Mouse (Mus musculus) heart, embryonic 11.5 days (tissue): Measurements from ENCODE around the gene Gm26920. TPM values are rescaled to one million over a fixed set of nuclear protein-coding genes. Genes with fewer than 3 reads are reported as not detected.

Experiments
- ATAC-seq: fragments of 200-750 bp; cut with Nextera tagmentation; replicated peaks from 2 replicates; pipeline ENCODE4 v1.8.0; 2017; ENCODE audit warnings: moderate library complexity; ENCODE audit not compliant: insufficient number of reproducible peaks, low FRiP score, low TSS enrichment
- H3K27ac ChIP-seq: fragments of 300-500 bp; sonication (generic); 2 replicates; pipeline ENCODE4 v1.5.1; 2014; ENCODE audit warnings: mild to moderate bottlenecking, low read depth, low read length
- H3K27me3 ChIP-seq: fragments of 300-500 bp; sonication (generic); 2 replicates; pipeline ENCODE4 v1.6.1; 2014; ENCODE audit warnings: mild to moderate bottlenecking, low read length, mixed read lengths; ENCODE audit not compliant: control insufficient read depth, insufficient read depth
- H3K36me3 ChIP-seq: fragments of 300-500 bp; sonication (generic); 2 replicates; pipeline ENCODE4 v1.6.1; 2014; ENCODE audit warnings: mild to moderate bottlenecking, low read length, moderate library complexity, mixed read lengths; ENCODE audit not compliant: control insufficient read depth, insufficient read depth
- H3K4me1 ChIP-seq: fragments of 300-500 bp; sonication (generic); 2 replicates; pipeline ENCODE4 v1.6.1; 2014; ENCODE audit warnings: low read length; ENCODE audit not compliant: control insufficient read depth, insufficient read depth
- H3K4me2 ChIP-seq: fragments of 300-500 bp; sonication (generic); 2 replicates; pipeline ENCODE4 v1.6.1; 2014; ENCODE audit warnings: mild to moderate bottlenecking, moderate library complexity
- H3K4me3 ChIP-seq: fragments of 300-500 bp; sonication (generic); 2 replicates; pipeline ENCODE4 v1.5.1; 2014; ENCODE audit warnings: low read depth, low read length
- H3K9ac ChIP-seq: fragments of 300-500 bp; sonication (generic); 2 replicates; pipeline ENCODE4 v1.6.1; 2014; ENCODE audit warnings: mild to moderate bottlenecking, low read depth, low read length, moderate library complexity
- H3K9me3 ChIP-seq: fragments of 300-500 bp; sonication (generic); replicated peaks from 2 replicates; pipeline ENCODE4 v1.6.1; 2016; ENCODE audit warnings: low read length; ENCODE audit not compliant: control insufficient read depth
- WGBS: fragments of 180-500 bp; shearing (Covaris S2); extraction: QIAGEN DNeasy Blood & Tissue Kit; methylation state at CpG from one replicate; pipeline ENCODE4 v1.1.7; 2014; ENCODE audit not compliant: insufficient replicate concordance; 5-methylcytosine and 5-hydroxymethylcytosine counted together
- polyA plus RNA-seq: library from polyadenylated mRNA; unstranded; fragments of >200 nt; fragmentation: Nextera tagmentation; extraction: Ambion mirVana; gene quantifications from 2 replicates; pipeline ENCODE4 v1.2.1, GENCODE M21; 2014

The Gm26920 gene
- polyA plus RNA-seq, 1 experiment from 2014 or later, result 0.26 TPM

- H3K4me3 ChIP-seq, result peak within 1 kb of the TSS; percentile 70
- ATAC-seq, result peak; percentile 86
- H3K36me3 ChIP-seq, result peaks cover 2% of the 10 kb centered on the region; the same call in 1 of the 2 replicates
- no peaks in the 10 kb centered on the region for H3K9me3 ChIP-seq
- H3K27ac ChIP-seq, result 0 out of 2 replicates have a peak within 1 kb of the TSS, but pooled peaks have one; percentile 42
- WGBS, result under 1% methylated on average over 50 of the region's 50 CpGs
- H3K27me3 ChIP-seq, result no peaks in the 10 kb centered on the region
- peak within 1 kb of the TSS; percentile 80 for H3K9ac ChIP-seq
- peak within 1 kb of the TSS; percentile 97 for H3K4me2 ChIP-seq
- no peaks in the 10 kb centered on the region for H3K4me1 ChIP-seq
These were observed 17.8 kb downstream of the Gm26920 start, which contains the start of gene Zfp82 for GRCm38 (mm10) chr7:30072146-30073028. Gene Zfp82 (minus strand): TSS chr7:30072900.

GRCm38 (mm10) chr7:30064622-30065021, 25.6 kb downstream of the Gm26920 start:
- Histone ChIP-seq H3K4me1 (no peaks in the 10 kb centered on the region), H3K36me3 (peaks cover 14% of the 10 kb centered on the region), H3K4me3 (no peak overlapping the region), H3K4me2 (no peak overlapping the region), H3K9me3 (no peaks in the 10 kb centered on the region), H3K27me3 (no peaks in the 10 kb centered on the region), H3K9ac (no peak overlapping the region), H3K27ac (no peak overlapping the region)
- 70% methylated on average over 5 of the region's 5 CpGs for WGBS
- ATAC-seq, result no peak; the same call in 1 of the 2 replicates

- peaks cover 12% of the 10 kb centered on the region; the same call in 1 of the 2 replicates for H3K36me3 ChIP-seq
- no peak for ATAC-seq
These were observed 27.7 kb downstream of the Gm26920 start for GRCm38 (mm10) chr7:30062478-30062877.

GRCm38 (mm10) chr7:30060341-30060740, 29.9 kb downstream of the Gm26920 start:
- no peaks in the 10 kb centered on the region for H3K27me3 ChIP-seq
- no peak for ATAC-seq
- H3K4me3 ChIP-seq, result no peak overlapping the region
- peaks cover 17% of the 10 kb centered on the region; the same call in 1 of the 2 replicates for H3K36me3 ChIP-seq
- no peak overlapping the region for H3K9ac ChIP-seq
- no peaks in the 10 kb centered on the region for H3K9me3 ChIP-seq
- H3K4me1 ChIP-seq, result no peaks in the 10 kb centered on the region
- H3K4me2 ChIP-seq, result no peak overlapping the region
- WGBS, result 70% methylated on average over 6 of the region's 6 CpGs
- H3K27ac ChIP-seq, result peak overlapping the region; percentile 22; the same call in 1 of the 2 replicates

More at GRCm38 (mm10) chr7:30062478-30062877, 27.7 kb downstream of the Gm26920 start:
- no peaks in the 10 kb centered on the region for H3K4me1 ChIP-seq
- H3K27me3 ChIP-seq, result no peaks in the 10 kb centered on the region
- H3K27ac ChIP-seq, result no peak overlapping the region
- no peak overlapping the region for H3K9ac ChIP-seq
- no peak overlapping the region for H3K4me2 ChIP-seq
- no peak overlapping the region for H3K4me3 ChIP-seq
- no peaks in the 10 kb centered on the region for H3K9me3 ChIP-seq
- 86% methylated on average over 5 of the region's 5 CpGs for WGBS

GRCm38 (mm10) chr7:30053591-30053990, 36.6 kb downstream of the Gm26920 start:
- 6% methylated on average over 3 of the region's 3 CpGs for WGBS
- H3K4me1 ChIP-seq, result peaks cover 10% of the 10 kb centered on the region; the same call in 1 of the 2 replicates
- no peak overlapping the region for H3K4me3 ChIP-seq
- H3K9ac ChIP-seq, result no peak overlapping the region
- peak overlapping the region; percentile 3 for H3K27ac ChIP-seq
- H3K4me2 ChIP-seq, result no peak overlapping the region
- H3K9me3 ChIP-seq, result no peaks in the 10 kb centered on the region
- ATAC-seq, result no peak
- peaks cover 9% of the 10 kb centered on the region; the same call in 1 of the 2 replicates for H3K36me3 ChIP-seq
- no peaks in the 10 kb centered on the region for H3K27me3 ChIP-seq

GRCm38 (mm10) chr7:30050882-30051548, 39.2 kb downstream of the Gm26920 start, which contains the start of gene Zfp14:
Gene Zfp14 (minus strand): TSS chr7:30051380.
- H3K9ac ChIP-seq, result peak within 1 kb of the TSS; percentile 78
- peak; percentile 94 for ATAC-seq
- H3K4me3 ChIP-seq, result peak within 1 kb of the TSS; percentile 86
- no peaks in the 10 kb centered on the region for H3K27me3 ChIP-seq
- no peaks in the 10 kb centered on the region for H3K9me3 ChIP-seq
- WGBS, result under 1% methylated on average over 40 of the region's 40 CpGs
- H3K4me2 ChIP-seq, result peak within 1 kb of the TSS; percentile 71
- H3K4me1 ChIP-seq, result peaks cover 10% of the 10 kb centered on the region; the same call in 1 of the 2 replicates
- H3K27ac ChIP-seq, result peak within 1 kb of the TSS; percentile 83
- H3K36me3 ChIP-seq, result no peaks in the 10 kb centered on the region

- Histone ChIP-seq H3K27ac (no peak overlapping the region), H3K27me3 (no peaks in the 10 kb centered on the region), H3K9me3 (no peaks in the 10 kb centered on the region), H3K36me3 (no peaks in the 10 kb centered on the region), H3K4me2 (no peak overlapping the region), H3K4me1 (peaks cover 10% of the 10 kb centered on the region; the same call in 1 of the 2 replicates), H3K9ac (no peak overlapping the region), H3K4me3 (no peak overlapping the region)
- no peak for ATAC-seq
- WGBS, result 66% methylated on average over 4 of the region's 4 CpGs
These were observed 42.1 kb downstream of the Gm26920 start for GRCm38 (mm10) chr7:30048126-30048525.

- Histone ChIP-seq H3K27me3 (no peaks in the 10 kb centered on the region), H3K36me3 (no peaks in the 10 kb centered on the region), H3K4me3 (no peak overlapping the region), H3K9me3 (no peaks in the 10 kb centered on the region), H3K9ac (no peak overlapping the region), H3K4me1 (no peaks in the 10 kb centered on the region), H3K27ac (no peak overlapping the region), H3K4me2 (no peak overlapping the region)
- WGBS, result 57% methylated on average over 9 of the region's 9 CpGs
- no peak for ATAC-seq
These were observed 45.9 kb downstream of the Gm26920 start for GRCm38 (mm10) chr7:30044354-30044753.
